Mouse (Mus musculus): ENCODE measurements around the gene Fbxl18. TPM values are rescaled to one million over a fixed set of nuclear protein-coding genes. Genes with fewer than 3 reads are reported as not detected.

Gene Fbxl18
- total and polyA plus RNA-seq, 3 experiments: 4.6 to 7.4 TPM; not detected in 1

DNA sequence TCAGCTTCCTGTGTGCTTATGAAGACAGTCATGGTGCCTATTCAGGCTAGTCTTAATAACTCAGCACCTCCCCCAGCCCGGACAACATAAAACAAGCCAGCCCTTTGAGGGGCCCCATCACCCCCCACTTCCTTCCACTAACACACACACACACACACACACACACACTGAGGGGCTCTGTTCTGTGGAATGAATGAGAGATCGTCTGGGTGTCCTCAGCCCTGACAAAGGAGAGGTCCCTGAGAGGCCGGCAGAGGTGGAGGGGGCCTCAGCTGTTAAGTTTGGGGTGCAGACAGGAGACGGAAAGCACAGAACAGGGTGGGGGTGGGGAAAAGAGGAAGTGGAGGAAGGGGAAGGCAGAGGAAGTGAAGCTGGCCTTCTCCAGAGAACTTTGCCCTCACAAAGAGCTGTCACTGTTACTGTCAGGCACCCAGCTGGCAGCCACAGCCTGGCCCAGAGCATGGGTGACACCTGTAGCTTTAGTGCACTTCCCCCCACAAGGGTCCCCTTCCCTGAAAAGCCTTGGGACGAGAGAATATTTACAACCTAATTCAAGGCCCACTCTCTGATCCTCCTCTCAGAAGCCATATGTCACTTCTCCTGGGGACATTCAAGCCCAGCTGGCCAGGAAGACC, 13.8 kb upstream of the Fbxl18 start (continued):
- TF ChIP-seq NELFE (IDR thresholded peaks at IDR 0.05; ENCODE audit: low read depth, low read length) (peak; percentile 62), MAFK (IDR thresholded peaks at IDR 0.05; ENCODE audit: borderline replicate concordance, low read depth, low read length) (no peak), UBTF (IDR thresholded peaks at IDR 0.05; ENCODE audit: borderline replicate concordance, insufficient read depth, low read depth, low read length) (no peak)

DNA sequence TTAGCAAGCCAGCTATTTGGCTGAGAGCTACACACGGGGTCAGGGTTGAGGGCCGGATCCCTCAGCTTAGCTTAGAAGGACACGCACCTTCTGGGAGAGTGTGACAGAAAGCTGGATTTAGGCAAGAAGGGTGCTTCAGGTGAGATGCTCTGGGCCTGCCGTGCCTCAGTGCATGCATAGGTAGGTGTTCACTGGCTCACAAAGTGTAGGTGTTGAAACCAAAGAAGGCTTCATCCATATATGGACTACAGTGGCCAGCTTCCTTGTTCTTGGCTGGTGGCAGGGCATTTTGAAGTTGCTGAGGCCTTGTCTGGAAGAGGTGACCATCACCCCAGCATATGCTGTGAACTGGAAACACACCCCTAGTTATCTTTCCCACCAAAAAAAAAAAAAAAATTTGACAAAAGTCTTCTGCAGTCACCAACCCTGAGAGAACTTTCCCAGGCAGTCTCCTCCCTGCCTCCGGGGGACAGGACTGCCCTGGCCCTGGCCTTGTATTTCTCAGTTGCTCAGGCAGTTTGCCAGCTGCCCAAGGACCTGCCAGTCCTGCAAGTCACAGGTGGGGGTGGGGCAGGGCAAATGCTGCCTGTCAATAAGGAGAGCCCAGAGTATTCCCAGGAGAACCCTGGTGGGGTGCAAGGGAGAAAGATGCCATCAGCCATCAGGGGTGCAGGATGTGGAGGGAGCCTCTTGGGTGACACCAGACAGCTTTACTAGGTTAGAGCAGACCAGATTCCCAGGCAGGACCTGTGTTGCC, 12.8 kb upstream of the Fbxl18 start:
- H3K4me1 ChIP-seq (ENCODE audit: control insufficient read depth in 1 of 2, insufficient read depth in 2 of 2, low read length in 2 of 2): peaks cover 11 to 52% of the 10 kb centered on the region in 2 experiments
- DNase-seq (ENCODE audit: low read depth, low spot score): peak; percentile 67

DNA sequence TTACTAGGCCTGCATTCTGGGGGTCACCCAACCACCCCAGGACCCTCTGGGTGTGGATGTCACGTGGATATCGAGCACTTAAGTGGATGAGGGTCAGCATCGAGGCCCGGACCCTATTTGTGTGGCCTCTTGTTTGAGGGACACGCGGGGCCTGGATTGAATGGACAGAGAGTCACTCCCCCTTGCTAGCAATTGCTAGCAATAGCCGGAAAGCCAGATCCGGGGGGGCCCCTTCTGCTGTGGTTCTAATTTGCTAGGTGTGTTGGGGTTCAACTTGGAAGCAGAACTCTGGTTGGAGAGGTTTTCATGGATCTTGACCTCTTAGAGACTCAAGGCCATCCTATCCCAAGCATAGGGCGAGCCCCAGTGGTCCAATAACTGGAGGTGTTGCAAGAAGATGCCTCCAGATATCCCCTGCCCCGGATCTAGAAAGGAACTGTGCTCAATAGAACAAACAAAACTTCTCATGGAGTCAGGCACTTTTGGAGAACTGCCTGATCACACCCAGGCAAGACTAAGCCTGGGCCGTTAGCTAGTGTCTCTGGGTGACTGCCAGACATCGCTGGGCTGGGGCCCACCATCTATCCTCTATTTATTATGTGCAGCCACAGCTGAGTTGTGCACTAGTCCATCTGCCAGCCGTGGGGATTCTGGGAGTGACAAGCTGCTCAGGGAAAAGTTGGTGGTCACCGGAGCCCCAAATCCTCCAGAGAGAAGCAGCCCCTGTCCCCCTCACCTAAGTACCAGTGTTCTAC, 12.0 kb upstream of the Fbxl18 start:
- Histone ChIP-seq H3K79me2 (ENCODE audit: control insufficient read depth, insufficient read depth, low read length, poor library complexity) (peaks cover 22% of the 10 kb centered on the region), H3K27ac (ENCODE audit: control insufficient read depth, low read depth, low read length) (peak overlapping the region; percentile 96), H3K9ac (ENCODE audit: control insufficient read depth, low read depth, low read length, poor library complexity, severe bottlenecking) (peak overlapping the region; percentile 72), H3K9me3 (replicated peaks; ENCODE audit: insufficient read depth, low read length) (no peaks in the 10 kb centered on the region), H3K4me1 (ENCODE audit: control insufficient read depth in 1 of 2, insufficient read depth in 2 of 2, low read length in 2 of 2) (peaks cover 11 to 46% of the 10 kb centered on the region in 2 experiments), H3K4me3 (ENCODE audit: control insufficient read depth in 1 of 2, insufficient read depth in 1 of 2, low read depth in 2 of 2, low read length in 2 of 2) (peak overlapping the region; percentile 43 to 54), H3K27me3 (ENCODE audit: control insufficient read depth in 1 of 2, insufficient read depth in 2 of 2, low read length in 2 of 2) (no peaks in the 10 kb centered on the region), H3K36me3 (ENCODE audit: control insufficient read depth in 1 of 2, insufficient read depth in 2 of 2, low read length in 2 of 2) (peaks cover 13 to 36% of the 10 kb centered on the region in 2 experiments)
- DNase-seq (ENCODE audit: low read depth, low spot score): peak; percentile 81
- TF ChIP-seq ZMIZ1 (IDR thresholded peaks at IDR 0.05; ENCODE audit: low read depth, low read length): no peak
- TF ChIP-seq NELFE (IDR thresholded peaks at IDR 0.05; ENCODE audit: low read depth, low read length): peak; percentile 29; the same call in 1 of the 2 replicates
- peak in 1 of 2 experiments; percentile 39; a peak in 1 of 4 replicates for TF ChIP-seq EP300 (IDR thresholded peaks at IDR 0.05; ENCODE audit: low read depth in 1 of 2, low read length in 2 of 2)
- no peak for TF ChIP-seq POLR2AphosphoS5 (IDR thresholded peaks at IDR 0.05; ENCODE audit: borderline replicate concordance, low read depth, low read length)
- TF ChIP-seq TAL1 (IDR thresholded peaks at IDR 0.05; ENCODE audit: low read length): no peak
- no peak for TF ChIP-seq CTCF (IDR thresholded peaks at IDR 0.05 in 2 of 3, conservative IDR thresholded peaks at IDR 0.05 in 1 of 3; ENCODE audit: control insufficient read depth in 1 of 3, insufficient read depth in 1 of 3, low read depth in 2 of 3, low read length in 3 of 3, poor library complexity in 1 of 3, severe bottlenecking in 1 of 3)
- TF ChIP-seq MYB (IDR thresholded peaks at IDR 0.05; ENCODE audit: low read depth, low read length): no peak
- TF ChIP-seq BHLHE40 (IDR thresholded peaks at IDR 0.05; ENCODE audit: borderline replicate concordance, low read depth, low read length): no peak
- TF ChIP-seq MEF2A (IDR thresholded peaks at IDR 0.05; ENCODE audit: extremely low read depth, insufficient replicate concordance, low read depth, low read length, poor library complexity, severe bottlenecking): no peak
- TF ChIP-seq ELF1 (IDR thresholded peaks at IDR 0.05; ENCODE audit: low read depth, low read length): no peak
- no peak for TF ChIP-seq MXI1 (IDR thresholded peaks at IDR 0.05; ENCODE audit: low read depth, low read length)
- TF ChIP-seq JUND (IDR thresholded peaks at IDR 0.05; ENCODE audit: low read depth, low read length): no peak
- no peak for TF ChIP-seq GABPA (IDR thresholded peaks at IDR 0.05; ENCODE audit: low read depth, low read length)
- 0 out of 2 replicates have a peak, but pooled peaks have one; percentile 42 for TF ChIP-seq TBP (IDR thresholded peaks at IDR 0.05; ENCODE audit: low read depth, low read length)
- no peak for TF ChIP-seq CHD2 (IDR thresholded peaks at IDR 0.05; ENCODE audit: low read length)
- TF ChIP-seq GATA1 (IDR thresholded peaks at IDR 0.05; ENCODE audit: low read depth, low read length): no peak
- peak; percentile 52; the same call in 1 of the 2 replicates for TF ChIP-seq ETS1 (IDR thresholded peaks at IDR 0.05; ENCODE audit: low read depth, low read length)
- no peak for TF ChIP-seq CHD1 (IDR thresholded peaks at IDR 0.05; ENCODE audit: low read depth, low read length)
- no peak for TF ChIP-seq NRF1 (IDR thresholded peaks at IDR 0.05; ENCODE audit: insufficient read depth, low read depth, low read length, poor library complexity, severe bottlenecking)
- TF ChIP-seq POLR2A (IDR thresholded peaks at IDR 0.05; ENCODE audit: control insufficient read depth in 1 of 2, insufficient read depth in 1 of 2, low read depth in 1 of 2, low read length in 2 of 2, poor library complexity in 1 of 2): no peak; a peak in 2 of 4 replicates

More for the DNA sequence above, 12.8 kb upstream of the Fbxl18 start:
- peaks cover 22% of the 10 kb centered on the region for H3K79me2 ChIP-seq (ENCODE audit: control insufficient read depth, insufficient read depth, low read length, poor library complexity)
- no peaks in the 10 kb centered on the region for H3K9me3 ChIP-seq (replicated peaks; ENCODE audit: insufficient read depth, low read length)
- peak in 1 of 2 experiments; percentile 27; a peak in 1 of 4 replicates for TF ChIP-seq POLR2A (IDR thresholded peaks at IDR 0.05; ENCODE audit: control insufficient read depth in 1 of 2, insufficient read depth in 1 of 2, low read depth in 1 of 2, low read length in 2 of 2, poor library complexity in 1 of 2)
- TF ChIP-seq ZNF384 (IDR thresholded peaks at IDR 0.05; ENCODE audit: low read depth, low read length): peak; percentile 87
- no peak for TF ChIP-seq BHLHE40 (IDR thresholded peaks at IDR 0.05; ENCODE audit: borderline replicate concordance, low read depth, low read length)
- TF ChIP-seq TBP (IDR thresholded peaks at IDR 0.05; ENCODE audit: low read depth, low read length): peak; percentile 46
- 0 out of 2 replicates have a peak, but pooled peaks have one; percentile 14 for TF ChIP-seq HCFC1 (IDR thresholded peaks at IDR 0.05; ENCODE audit: low read depth, low read length)
- peaks cover 13 to 38% of the 10 kb centered on the region in 2 experiments for H3K36me3 ChIP-seq (ENCODE audit: control insufficient read depth in 1 of 2, insufficient read depth in 2 of 2, low read length in 2 of 2)
- H3K9ac ChIP-seq (ENCODE audit: control insufficient read depth, low read depth, low read length, poor library complexity, severe bottlenecking): peak overlapping the region; percentile 72
- no peaks in the 10 kb centered on the region for H3K27me3 ChIP-seq (ENCODE audit: control insufficient read depth in 1 of 2, insufficient read depth in 2 of 2, low read length in 2 of 2)
- H3K4me3 ChIP-seq (ENCODE audit: control insufficient read depth in 1 of 2, insufficient read depth in 1 of 2, low read depth in 2 of 2, low read length in 2 of 2): peak overlapping the region in 1 of 2 experiments; percentile 54; a peak in 3 of 4 replicates
- H3K27ac ChIP-seq (ENCODE audit: control insufficient read depth, low read depth, low read length): peak overlapping the region; percentile 96
